Mouse (Mus musculus) midbrain, embryonic 16.5 days (tissue): Measurements from ENCODE around the gene Tagln3. TPM values are rescaled to one million over a fixed set of nuclear protein-coding genes. Genes with fewer than 3 reads are reported as not detected.
A peak's percentile ranks its signal among the peaks of the same experiment; 100 is the strongest.

Experiments
- ATAC-seq: fragments of 200-750 bp; cut with Nextera tagmentation; 2 replicates; pipeline ENCODE4 v1.8.0; 2017; ENCODE audit warnings: moderate TSS enrichment
- H3K27ac ChIP-seq: fragments of 300-500 bp; sonication (generic); 2 replicates; pipeline ENCODE4 v1.5.1; 2014; ENCODE audit warnings: mild to moderate bottlenecking, low read length, mixed read lengths
- H3K27me3 ChIP-seq: fragments of 300-500 bp; sonication (generic); 2 replicates; pipeline ENCODE4 v1.6.1; 2014; ENCODE audit warnings: low read depth, low read length, mixed read lengths; ENCODE audit not compliant: control insufficient read depth, insufficient read depth
- H3K36me3 ChIP-seq: fragments of 300-500 bp; sonication (generic); 2 replicates; pipeline ENCODE4 v1.6.1; 2014; ENCODE audit warnings: mild to moderate bottlenecking, low read length, moderate library complexity, mixed read lengths; ENCODE audit not compliant: control insufficient read depth, insufficient read depth
- H3K4me1 ChIP-seq: fragments of 300-500 bp; sonication (generic); 2 replicates; pipeline ENCODE4 v1.6.1; 2014; ENCODE audit warnings: mild to moderate bottlenecking, low read length, mixed read lengths; ENCODE audit not compliant: control insufficient read depth, insufficient read depth
- H3K4me2 ChIP-seq: fragments of 300-500 bp; sonication (generic); 2 replicates; pipeline ENCODE4 v1.6.1; 2014; ENCODE audit warnings: mild to moderate bottlenecking, low read length, mixed read lengths
- H3K4me3 ChIP-seq: fragments of 300-500 bp; sonication (generic); 2 replicates; pipeline ENCODE4 v1.5.1; 2014; ENCODE audit warnings: low read depth, mild to moderate bottlenecking, low read length, moderate library complexity, mixed read lengths
- H3K9ac ChIP-seq: fragments of 300-500 bp; sonication (generic); 2 replicates; pipeline ENCODE4 v1.6.1; 2014; ENCODE audit warnings: low read depth, low read length, mixed read lengths
- H3K9me3 ChIP-seq: fragments of 300-500 bp; sonication (generic); replicated peaks from 2 replicates; pipeline ENCODE4 v1.6.1; 2014; ENCODE audit warnings: mild to moderate bottlenecking, low read length, mixed read lengths; ENCODE audit not compliant: control insufficient read depth, poor library complexity, severe bottlenecking
- WGBS: fragments of 180-500 bp; shearing (Covaris S2); extraction: QIAGEN DNeasy Blood & Tissue Kit; methylation state at CpG from one replicate; pipeline ENCODE4 v1.1.7; 2014; 5-methylcytosine and 5-hydroxymethylcytosine counted together
- polyA plus RNA-seq: library from polyadenylated mRNA; unstranded; fragments of >200 nt; fragmentation: Nextera tagmentation; extraction: Ambion mirVana; gene quantifications from 2 replicates; pipeline ENCODE4 v1.2.1, GENCODE M21; 2015

Tagln3 gene
- polyA plus RNA-seq, 1 experiment from 2014 or later = 337 TPM

GRCm38 (mm10) chr16:45724742-45725102 lies 314 bp upstream of the Tagln3 start:
- Histone ChIP-seq H3K27ac (peak overlapping the region; percentile 97), H3K36me3 (peaks cover 6% of the 10 kb centered on the region; the same call in 1 of the 2 replicates), H3K4me2 (peak overlapping the region; percentile 88), H3K27me3 (no peaks in the 10 kb centered on the region), H3K4me1 (peaks cover 31% of the 10 kb centered on the region), H3K9me3 (no peaks in the 10 kb centered on the region), H3K9ac (peak overlapping the region; percentile 94), H3K4me3 (peak overlapping the region; percentile 71)
- peak; percentile 75 for ATAC-seq
- under 1% methylated on average over 10 of the region's 10 CpGs for WGBS

GRCm38 (mm10) chr16:45723172-45723901 lies 1.1 kb downstream of the Tagln3 start:
- peak overlapping the region; percentile 71 for H3K4me3 ChIP-seq
- 19% methylated on average over 6 of the region's 6 CpGs for WGBS
- peak overlapping the region; percentile 97 for H3K27ac ChIP-seq
- peak overlapping the region; percentile 94 for H3K9ac ChIP-seq
- no peaks in the 10 kb centered on the region for H3K27me3 ChIP-seq
- peak overlapping the region; percentile 88 for H3K4me2 ChIP-seq
- peak; percentile 52 for ATAC-seq
- no peaks in the 10 kb centered on the region for H3K9me3 ChIP-seq
- H3K36me3 ChIP-seq = peaks cover 10% of the 10 kb centered on the region
- H3K4me1 ChIP-seq = peaks cover 33% of the 10 kb centered on the region

DNA sequence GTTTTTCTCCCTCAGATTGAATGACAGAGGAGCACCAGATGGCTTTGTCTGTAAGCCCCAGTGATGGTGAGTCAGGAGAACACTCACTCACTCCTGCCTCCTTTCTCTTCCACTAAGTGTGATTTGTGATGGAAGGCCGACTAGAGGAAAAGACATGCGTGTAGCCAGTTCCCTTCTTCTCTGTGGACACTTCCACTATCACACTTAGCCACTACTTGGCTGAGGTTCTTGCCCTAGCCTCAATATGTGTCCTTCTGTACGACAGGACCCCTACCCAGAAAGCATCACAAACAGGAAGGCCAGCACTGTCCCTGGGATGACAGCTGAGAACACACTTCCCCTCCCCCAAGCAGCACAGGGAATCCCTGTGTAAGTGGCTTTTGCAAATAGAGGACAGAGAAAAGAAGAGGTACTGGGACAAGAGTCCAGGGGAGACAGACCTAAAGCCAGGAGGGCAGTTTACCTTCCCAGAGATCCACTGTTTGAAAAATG lies 1.9 kb downstream of the Tagln3 start:
- peak overlapping the region; percentile 71 for H3K4me3 ChIP-seq
- peaks cover 15% of the 10 kb centered on the region for H3K36me3 ChIP-seq
- peaks cover 33% of the 10 kb centered on the region for H3K4me1 ChIP-seq
- no peak for ATAC-seq
- 51% methylated on average over 3 of the region's 3 CpGs for WGBS
- H3K27ac ChIP-seq = peak overlapping the region; percentile 97
- H3K27me3 ChIP-seq = no peaks in the 10 kb centered on the region
- H3K4me2 ChIP-seq = peak overlapping the region; percentile 88
- H3K9me3 ChIP-seq = no peaks in the 10 kb centered on the region
- peak overlapping the region; percentile 94 for H3K9ac ChIP-seq

DNA sequence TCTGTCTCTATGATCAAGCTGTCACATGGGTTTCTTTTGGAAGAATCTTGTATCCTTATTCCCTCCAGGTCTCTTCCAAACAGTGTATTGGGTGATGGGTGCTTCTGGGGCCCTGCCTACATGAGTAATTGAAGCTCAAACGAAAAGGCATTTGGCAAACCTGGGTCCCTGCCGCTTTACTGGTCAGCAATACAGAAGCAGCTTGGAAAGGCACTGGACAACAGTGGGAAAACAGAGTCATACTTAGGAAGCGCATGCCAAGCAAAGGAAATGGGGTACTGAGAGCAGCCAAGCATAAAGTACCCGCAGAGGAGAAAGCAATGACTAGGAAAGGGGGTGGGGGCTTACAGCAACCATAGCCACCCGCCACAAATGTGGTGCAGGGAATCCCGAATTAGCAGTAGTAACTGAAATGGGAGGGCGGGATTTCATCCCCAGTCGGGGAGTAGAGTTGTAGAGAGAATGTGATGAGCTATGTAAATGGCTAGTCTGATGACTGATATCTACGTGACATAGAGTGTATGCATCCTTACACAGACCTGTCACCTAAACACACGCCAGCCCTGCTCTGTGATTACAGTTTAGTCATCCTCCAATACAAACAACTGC lies 4.3 kb downstream of the Tagln3 start:
- Histone ChIP-seq H3K27me3 (no peaks in the 10 kb centered on the region), H3K4me3 (no peak overlapping the region), H3K36me3 (peaks cover 35% of the 10 kb centered on the region), H3K9me3 (no peaks in the 10 kb centered on the region; the same call in 1 of the 2 replicates), H3K4me2 (no peak overlapping the region), H3K9ac (no peak overlapping the region), H3K4me1 (peaks cover 31% of the 10 kb centered on the region), H3K27ac (no peak overlapping the region)
- WGBS = 92% methylated on average over 10 of the region's 10 CpGs
- no peak for ATAC-seq

- H3K4me1 ChIP-seq = peaks cover 31% of the 10 kb centered on the region
- no peaks in the 10 kb centered on the region for H3K27me3 ChIP-seq
- no peak overlapping the region for H3K9ac ChIP-seq
- 97% methylated on average over 4 of the region's 4 CpGs for WGBS
- H3K4me2 ChIP-seq = no peak overlapping the region
- H3K9me3 ChIP-seq = no peaks in the 10 kb centered on the region; the same call in 1 of the 2 replicates
- no peak overlapping the region for H3K4me3 ChIP-seq
- no peak for ATAC-seq
- H3K36me3 ChIP-seq = peaks cover 39% of the 10 kb centered on the region
- no peak overlapping the region for H3K27ac ChIP-seq
Observed at GRCm38 (mm10) chr16:45718296-45718695, 6.1 kb downstream of the Tagln3 start.

DNA sequence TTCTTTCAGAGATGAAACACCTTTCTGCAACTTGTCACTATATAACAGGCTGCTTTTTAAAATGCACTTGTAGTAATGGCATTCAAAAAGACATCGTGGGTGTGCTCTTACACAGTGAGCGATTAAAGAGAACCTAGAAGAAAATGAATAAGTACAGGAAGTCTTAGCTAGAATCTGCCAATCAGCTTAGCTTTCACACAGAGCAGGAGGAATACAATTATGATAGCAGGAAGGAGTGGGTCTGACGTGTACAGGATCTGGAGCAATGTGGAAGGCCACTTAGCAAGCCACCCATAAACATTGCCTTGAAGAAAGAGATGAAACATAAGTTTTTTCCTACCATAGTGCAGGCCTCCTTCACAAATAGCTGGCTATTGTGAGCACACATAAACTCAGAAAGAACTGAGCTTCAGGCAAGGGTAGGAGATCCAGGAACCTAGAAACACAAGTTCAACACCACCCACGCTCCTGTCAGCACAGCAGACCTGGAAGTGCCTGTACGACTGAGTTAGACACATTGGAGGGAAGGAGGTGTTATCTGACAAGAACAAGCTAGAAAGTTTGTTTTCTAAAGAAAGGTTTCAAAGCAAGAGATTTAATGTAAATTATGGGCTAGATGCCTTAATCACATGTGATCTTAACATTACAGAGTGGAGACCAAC lies 9.8 kb downstream of the Tagln3 start:
- H3K9ac ChIP-seq = no peak overlapping the region
- no peak for ATAC-seq

DNA sequence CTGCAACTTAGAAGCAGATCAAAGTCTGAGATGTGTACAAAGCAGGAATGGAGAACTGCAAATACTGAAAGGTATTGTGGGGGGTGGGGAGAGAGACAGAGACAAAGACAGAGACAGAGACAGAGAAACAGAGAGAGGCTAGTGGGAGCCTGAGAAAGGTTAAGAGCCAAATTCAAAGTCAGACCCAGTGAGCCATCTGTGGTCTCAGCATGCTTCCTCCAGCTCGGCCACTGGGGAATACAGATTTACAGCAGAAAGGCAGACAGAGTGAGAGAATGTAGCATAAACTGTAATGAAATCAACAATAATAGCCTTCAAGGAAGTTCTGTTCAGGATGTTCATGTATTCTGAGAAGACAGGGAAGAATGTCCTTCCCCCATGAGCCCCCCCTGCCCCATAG lies 10.5 kb downstream of the Tagln3 start:
- H3K4me3 ChIP-seq = no peak overlapping the region
- H3K9me3 ChIP-seq = no peaks in the 10 kb centered on the region; the same call in 1 of the 2 replicates
- peaks cover 50% of the 10 kb centered on the region for H3K36me3 ChIP-seq
- ATAC-seq = no peak
- 80% methylated on average over 1 of the region's 1 CpGs for WGBS
- H3K9ac ChIP-seq = no peak overlapping the region
- no peaks in the 10 kb centered on the region for H3K27me3 ChIP-seq
- no peak overlapping the region for H3K4me2 ChIP-seq
- no peak overlapping the region for H3K27ac ChIP-seq
- H3K4me1 ChIP-seq = no peaks in the 10 kb centered on the region

More for the DNA sequence above, 9.8 kb downstream of the Tagln3 start:
- H3K36me3 ChIP-seq = peaks cover 50% of the 10 kb centered on the region
- H3K9me3 ChIP-seq = no peaks in the 10 kb centered on the region; the same call in 1 of the 2 replicates
- H3K27me3 ChIP-seq = no peaks in the 10 kb centered on the region
- H3K27ac ChIP-seq = no peak overlapping the region
- peaks cover 1% of the 10 kb centered on the region; the same call in 1 of the 2 replicates for H3K4me1 ChIP-seq
- H3K4me3 ChIP-seq = no peak overlapping the region
- 82% methylated on average over 5 of the region's 5 CpGs for WGBS
- H3K4me2 ChIP-seq = no peak overlapping the region

DNA sequence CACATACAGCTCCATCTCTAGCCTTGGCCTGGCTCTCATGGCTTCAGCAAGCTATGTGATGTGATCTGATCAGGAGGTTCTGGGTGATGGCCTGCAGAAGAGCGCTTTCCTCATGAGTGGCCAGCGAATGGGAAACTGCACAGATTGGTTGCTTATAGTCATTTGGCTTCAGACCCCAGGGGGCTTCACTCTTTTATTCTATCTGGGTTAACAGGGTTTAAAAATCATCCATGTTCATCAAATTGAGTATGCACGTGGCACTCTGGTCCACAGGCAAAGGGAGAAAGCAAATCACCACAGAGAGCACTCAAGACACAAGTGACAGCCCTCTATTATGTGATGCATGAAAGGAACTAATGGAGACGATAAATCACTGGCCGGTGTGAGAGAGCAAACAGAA lies 11.1 kb downstream of the Tagln3 start:
- H3K4me3 ChIP-seq = no peak overlapping the region
- H3K9me3 ChIP-seq = no peaks in the 10 kb centered on the region; the same call in 1 of the 2 replicates
- H3K27me3 ChIP-seq = no peaks in the 10 kb centered on the region
- peaks cover 44% of the 10 kb centered on the region for H3K36me3 ChIP-seq
- H3K9ac ChIP-seq = no peak overlapping the region
- no peak for ATAC-seq
- H3K4me1 ChIP-seq = no peaks in the 10 kb centered on the region
- no peak overlapping the region for H3K27ac ChIP-seq
- 60% methylated on average over 5 of the region's 5 CpGs for WGBS
- no peak overlapping the region for H3K4me2 ChIP-seq
